Mouse (Mus musculus): ENCODE data around the gene Eif1.

GRCm38 (mm10) chr11:100322591-100323258, 3.0 kb downstream of the Eif1 start:
- no peak for TF ChIP-seq CTCF (IDR thresholded peaks at IDR 0.05; ENCODE audit: low read depth)
- TF ChIP-seq EP300 (IDR thresholded peaks at IDR 0.05; ENCODE audit: low read depth): peak; percentile 24; the same call in 1 of the 2 replicates

Data from heart, postnatal 0 days (tissue).